Mouse (Mus musculus) myocyte (in vitro differentiated cells): ENCODE results near the gene Rftn1.

Experiments used
- MAX ChIP-seq: IDR thresholded peaks from one replicate; pipeline ENCODE4 v1.6.1; 2011; ENCODE audit warnings: low read depth, mild to moderate bottlenecking, control low read depth
- MYOD1 ChIP-seq, 3 experiments: IDR thresholded peaks; one replicate each; pipeline ENCODE4 v1.6.1; 2011; ENCODE audit warnings: control low read depth in 2 of 3, low read depth in 2 of 3, mild to moderate bottlenecking in 2 of 3, moderate library complexity in 1 of 3; ENCODE audit not compliant: insufficient read length in 2 of 3, control insufficient read depth in 1 of 3
- POLR2A ChIP-seq: IDR thresholded peaks from one replicate; pipeline ENCODE4 v1.6.1; 2011; ENCODE audit warnings: low read depth, mild to moderate bottlenecking, control low read depth, moderate library complexity; ENCODE audit not compliant: insufficient read length
- REST ChIP-seq: IDR thresholded peaks from one replicate; pipeline ENCODE4 v1.6.1; 2011; ENCODE audit warnings: mild to moderate bottlenecking, control low read depth, moderate library complexity; ENCODE audit not compliant: insufficient read depth, insufficient read length

- TF ChIP-seq REST (no peak), POLR2A (no peak), MAX (no peak), MYOD1 (IDR thresholded peaks at IDR 0.05; ENCODE audit: control insufficient read depth in 1 of 3, insufficient read length in 2 of 3, low read depth in 2 of 3) (no peak)
Observed at GRCm38 (mm10) chr17:50047182-50047581, 143.3 kb downstream of the Rftn1 start.
